Mouse (Mus musculus): ENCODE data around the gene Dlg3. TPM values are rescaled to one million over a fixed set of nuclear protein-coding genes. Genes with fewer than 3 reads are reported as not detected.

Dlg3 gene
- polyA plus RNA-seq, 1 experiment = not detected

GRCm38 (mm10) chrX:100765855-100766254 lies 1.7 kb upstream of the Dlg3 start:
- TF ChIP-seq GATA1 (IDR thresholded peaks at IDR 0.05; ENCODE audit: low read length) (no peak), TAL1 (IDR thresholded peaks at IDR 0.05; ENCODE audit: low read length) (no peak)
- Histone ChIP-seq H3K4me3 (replicated peaks) (no peak overlapping the region), H3K4me1 (ENCODE audit: control insufficient read depth) (no peaks in the 10 kb centered on the region), H3K27me3 (ENCODE audit: control insufficient read depth) (peaks cover 35% of the 10 kb centered on the region), H3K9me3 (ENCODE audit: control insufficient read depth, low read length) (peaks cover 7% of the 10 kb centered on the region), H3K36me3 (ENCODE audit: control insufficient read depth) (no peaks in the 10 kb centered on the region)

DNA sequence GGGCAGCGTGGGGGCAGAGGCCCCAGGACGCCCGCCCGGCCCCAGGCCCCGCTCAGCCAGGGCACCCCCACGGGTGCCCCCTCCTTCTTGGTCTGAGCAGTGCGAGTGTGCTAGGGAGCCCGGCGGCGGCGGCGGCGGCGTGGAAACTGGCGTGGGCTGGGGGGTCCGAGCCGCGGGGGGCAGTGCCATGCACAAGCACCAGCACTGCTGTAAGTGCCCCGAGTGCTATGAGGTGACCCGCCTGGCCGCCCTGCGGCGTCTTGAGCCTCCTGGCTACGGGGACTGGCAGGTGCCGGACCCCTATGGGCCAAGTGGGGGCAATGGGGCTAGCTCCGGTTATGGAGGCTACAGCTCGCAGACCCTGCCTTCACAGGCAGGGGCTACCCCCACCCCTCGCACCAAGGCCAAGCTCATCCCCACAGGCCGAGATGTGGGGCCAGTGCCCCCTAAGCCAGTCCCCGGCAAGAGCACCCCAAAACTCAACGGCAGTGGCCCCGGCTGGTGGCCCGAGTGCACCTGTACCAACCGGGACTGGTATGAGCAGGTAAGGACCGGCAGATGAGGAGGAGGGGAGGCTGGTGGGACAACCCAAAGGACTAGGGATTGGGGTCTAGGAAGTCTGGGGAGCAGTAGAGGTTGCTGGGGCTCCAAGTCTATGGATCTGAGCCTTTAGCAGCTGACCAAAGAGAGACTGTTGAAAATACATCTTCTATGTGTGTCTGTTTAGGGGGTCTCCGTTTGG lies 534 bp downstream of the Dlg3 start:
- H3K4me1 ChIP-seq (ENCODE audit: control insufficient read depth) = no peaks in the 10 kb centered on the region
- peaks cover 7% of the 10 kb centered on the region for H3K9me3 ChIP-seq (ENCODE audit: control insufficient read depth, low read length)
- no peaks in the 10 kb centered on the region for H3K36me3 ChIP-seq (ENCODE audit: control insufficient read depth)
- H3K4me3 ChIP-seq (replicated peaks) = no peak overlapping the region
- H3K27me3 ChIP-seq (ENCODE audit: control insufficient read depth) = peaks cover 35% of the 10 kb centered on the region
- TF ChIP-seq TAL1 (IDR thresholded peaks at IDR 0.05; ENCODE audit: low read length) (no peak), GATA1 (IDR thresholded peaks at IDR 0.05; ENCODE audit: low read length) (no peak)

- Histone ChIP-seq H3K27me3 (ENCODE audit: control insufficient read depth) (peaks cover 35% of the 10 kb centered on the region), H3K9me3 (ENCODE audit: control insufficient read depth, low read length) (peaks cover 7% of the 10 kb centered on the region), H3K36me3 (ENCODE audit: control insufficient read depth) (no peaks in the 10 kb centered on the region), H3K4me1 (ENCODE audit: control insufficient read depth) (no peaks in the 10 kb centered on the region), H3K4me3 (replicated peaks) (no peak overlapping the region)
- TF ChIP-seq TAL1 (IDR thresholded peaks at IDR 0.05; ENCODE audit: low read length) (no peak), GATA1 (IDR thresholded peaks at IDR 0.05; ENCODE audit: low read length) (no peak)
Measured at GRCm38 (mm10) chrX:100769281-100769680, 1.8 kb downstream of the Dlg3 start.

DNA sequence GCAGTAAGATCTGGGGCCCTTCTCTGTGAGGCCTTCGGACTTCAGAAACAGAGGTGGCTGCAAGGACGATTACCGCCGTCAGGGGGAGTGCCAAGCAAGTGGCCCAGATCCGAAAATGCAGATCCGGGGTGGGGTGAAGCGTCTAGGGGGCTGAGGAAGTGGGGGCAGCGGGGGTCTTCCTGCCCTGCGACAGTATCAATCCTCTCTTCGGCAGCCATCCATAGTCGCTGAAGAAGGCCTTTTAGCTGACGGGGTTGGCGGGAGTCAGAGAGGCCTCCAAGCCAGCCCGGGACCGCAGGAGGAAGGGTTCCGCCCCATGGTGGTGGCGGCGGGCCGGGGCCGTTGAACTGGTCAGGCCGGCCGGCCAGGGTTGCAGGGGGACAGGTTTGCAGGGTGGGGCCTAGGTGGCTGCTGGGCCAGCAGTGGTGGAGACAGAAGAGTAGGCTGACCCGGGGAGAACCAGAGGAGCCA lies 6.9 kb downstream of the Dlg3 start:
- no peak for TF ChIP-seq TAL1 (IDR thresholded peaks at IDR 0.05; ENCODE audit: low read length)
- Histone ChIP-seq H3K4me1 (ENCODE audit: control insufficient read depth) (peaks cover 12% of the 10 kb centered on the region), H3K4me3 (replicated peaks) (peak overlapping the region; percentile 53), H3K36me3 (ENCODE audit: control insufficient read depth) (no peaks in the 10 kb centered on the region), H3K27me3 (ENCODE audit: control insufficient read depth) (peaks cover 1% of the 10 kb centered on the region; the same call in 1 of the 2 replicates), H3K9me3 (ENCODE audit: control insufficient read depth, low read length) (no peaks in the 10 kb centered on the region; the same call in 1 of the 2 replicates)

GRCm38 (mm10) chrX:100775405-100775804 lies 7.9 kb downstream of the Dlg3 start:
- H3K9me3 ChIP-seq (ENCODE audit: control insufficient read depth, low read length) = no peaks in the 10 kb centered on the region; the same call in 1 of the 2 replicates
- H3K27me3 ChIP-seq (ENCODE audit: control insufficient read depth) = no peaks in the 10 kb centered on the region; the same call in 1 of the 2 replicates
- TF ChIP-seq GATA1 (IDR thresholded peaks at IDR 0.05; ENCODE audit: low read length) = no peak
- no peak for TF ChIP-seq TAL1 (IDR thresholded peaks at IDR 0.05; ENCODE audit: low read length)
- no peaks in the 10 kb centered on the region for H3K36me3 ChIP-seq (ENCODE audit: control insufficient read depth)
- peaks cover 12% of the 10 kb centered on the region for H3K4me1 ChIP-seq (ENCODE audit: control insufficient read depth)
- H3K4me3 ChIP-seq (replicated peaks) = no peak overlapping the region

DNA sequence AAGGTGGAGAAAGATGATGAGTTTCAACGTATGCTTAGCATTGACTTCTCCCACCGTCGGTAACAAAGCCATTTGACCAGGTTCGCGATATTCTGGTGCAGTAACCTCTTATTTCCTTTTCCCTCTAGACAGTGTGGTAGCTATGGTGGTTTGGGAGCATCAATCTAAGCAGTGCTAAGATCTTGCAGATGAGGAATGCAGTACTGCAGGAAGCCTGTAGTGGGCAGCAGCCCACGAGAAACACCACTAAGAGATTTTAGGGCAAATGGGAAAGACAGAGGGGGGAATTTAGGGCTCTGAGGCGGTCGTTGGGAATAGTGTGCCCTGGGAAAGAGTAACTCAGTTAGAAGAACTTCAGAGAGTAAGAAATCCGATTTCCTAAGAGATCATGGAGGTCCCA lies 9.0 kb downstream of the Dlg3 start:
- Histone ChIP-seq H3K36me3 (ENCODE audit: control insufficient read depth) (no peaks in the 10 kb centered on the region), H3K4me1 (ENCODE audit: control insufficient read depth) (peaks cover 12% of the 10 kb centered on the region), H3K9me3 (ENCODE audit: control insufficient read depth, low read length) (no peaks in the 10 kb centered on the region; the same call in 1 of the 2 replicates), H3K27me3 (ENCODE audit: control insufficient read depth) (no peaks in the 10 kb centered on the region; the same call in 1 of the 2 replicates), H3K4me3 (replicated peaks) (peak overlapping the region; percentile 57)
- TF ChIP-seq TAL1 (IDR thresholded peaks at IDR 0.05; ENCODE audit: low read length) = no peak
- no peak for TF ChIP-seq GATA1 (IDR thresholded peaks at IDR 0.05; ENCODE audit: low read length)

DNA sequence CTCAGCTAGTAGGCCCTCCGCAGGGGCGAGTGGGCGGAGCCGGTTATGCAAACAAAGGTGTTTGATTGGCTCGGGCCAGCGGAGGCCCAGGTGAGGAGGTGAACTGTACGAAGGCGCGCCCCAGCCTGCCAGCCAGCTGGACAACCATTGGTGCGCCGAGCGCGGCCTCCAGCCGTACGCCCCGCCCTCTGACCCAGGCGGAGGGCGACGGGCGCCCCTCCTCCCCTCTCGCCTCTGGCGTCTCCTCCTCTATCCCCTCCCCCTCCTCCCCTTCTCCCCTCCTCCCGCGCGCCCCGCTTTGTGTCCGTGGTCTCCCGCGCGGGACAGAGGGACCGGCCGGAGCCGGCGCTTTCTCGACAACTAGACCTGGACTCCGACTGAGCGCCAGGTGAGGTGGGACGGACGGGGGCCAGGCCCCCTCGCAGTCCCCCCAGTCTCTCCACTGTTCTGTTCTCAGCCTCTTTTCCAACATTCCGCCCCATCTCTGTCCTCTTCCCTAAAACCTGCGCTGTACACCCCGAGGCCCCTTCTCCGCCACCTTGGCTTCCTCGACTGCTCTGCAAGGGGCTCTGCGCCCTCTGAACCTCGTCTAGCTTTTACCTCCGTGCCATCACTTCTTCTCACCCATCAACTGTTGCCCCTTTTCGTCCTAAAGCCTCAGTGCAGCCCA lies 9.6 kb downstream of the Dlg3 start:
- H3K4me1 ChIP-seq (ENCODE audit: control insufficient read depth) = peaks cover 12% of the 10 kb centered on the region
- TF ChIP-seq TAL1 (IDR thresholded peaks at IDR 0.05; ENCODE audit: low read length) (no peak), GATA1 (IDR thresholded peaks at IDR 0.05; ENCODE audit: low read length) (no peak)
- H3K4me3 ChIP-seq (replicated peaks) = peak overlapping the region; percentile 57
- H3K36me3 ChIP-seq (ENCODE audit: control insufficient read depth) = no peaks in the 10 kb centered on the region
- H3K9me3 ChIP-seq (ENCODE audit: control insufficient read depth, low read length) = no peaks in the 10 kb centered on the region; the same call in 1 of the 2 replicates
- H3K27me3 ChIP-seq (ENCODE audit: control insufficient read depth) = no peaks in the 10 kb centered on the region; the same call in 1 of the 2 replicates

- no peaks in the 10 kb centered on the region; the same call in 1 of the 2 replicates for H3K9me3 ChIP-seq (ENCODE audit: control insufficient read depth, low read length)
- TF ChIP-seq GATA1 (IDR thresholded peaks at IDR 0.05; ENCODE audit: low read length) (no peak), TAL1 (IDR thresholded peaks at IDR 0.05; ENCODE audit: low read length) (no peak)
- no peaks in the 10 kb centered on the region for H3K36me3 ChIP-seq (ENCODE audit: control insufficient read depth)
- H3K27me3 ChIP-seq (ENCODE audit: control insufficient read depth) = no peaks in the 10 kb centered on the region; the same call in 1 of the 2 replicates
- peak overlapping the region; percentile 57 for H3K4me3 ChIP-seq (replicated peaks)
- peaks cover 12% of the 10 kb centered on the region for H3K4me1 ChIP-seq (ENCODE audit: control insufficient read depth)
Measured at GRCm38 (mm10) chrX:100777655-100778234, 10.2 kb downstream of the Dlg3 start.

DNA sequence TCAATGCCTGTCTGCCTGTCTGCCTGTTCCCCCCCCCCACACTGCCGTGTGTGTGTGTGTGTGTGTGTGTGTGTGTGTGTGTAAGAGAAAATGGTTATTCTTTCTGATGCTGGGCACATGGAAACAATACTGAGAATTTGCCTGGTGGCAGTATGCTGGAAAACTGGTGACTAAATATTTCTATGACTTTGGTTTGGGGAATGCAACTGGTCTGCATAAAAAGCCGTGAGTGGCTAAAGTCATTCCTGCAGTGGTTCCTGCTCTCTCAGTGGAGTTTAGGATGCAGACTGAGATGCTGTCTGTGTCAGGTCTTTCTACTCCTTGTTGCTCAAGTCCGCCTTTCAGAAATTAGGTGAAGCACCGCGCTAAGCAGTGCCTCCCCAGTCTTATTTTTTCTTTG lies 10.9 kb downstream of the Dlg3 start:
- no peaks in the 10 kb centered on the region; the same call in 1 of the 2 replicates for H3K9me3 ChIP-seq (ENCODE audit: control insufficient read depth, low read length)
- H3K36me3 ChIP-seq (ENCODE audit: control insufficient read depth) = no peaks in the 10 kb centered on the region
- no peaks in the 10 kb centered on the region; the same call in 1 of the 2 replicates for H3K27me3 ChIP-seq (ENCODE audit: control insufficient read depth)
- H3K4me3 ChIP-seq (replicated peaks) = no peak overlapping the region
- TF ChIP-seq TAL1 (IDR thresholded peaks at IDR 0.05; ENCODE audit: low read length) (no peak), GATA1 (IDR thresholded peaks at IDR 0.05; ENCODE audit: low read length) (no peak)
- peaks cover 12% of the 10 kb centered on the region for H3K4me1 ChIP-seq (ENCODE audit: control insufficient read depth)

Data from erythroblast, embryonic 14.5 days (primary cell).